Mouse (Mus musculus): ENCODE measurements around the gene Ccnb1.
"Not testable (repeated sequence)": the region's sequence is repeated elsewhere in the genome, so short reads cannot be mapped to it uniquely, and the experiment has no call there.

Gene Ccnb1

DNA sequence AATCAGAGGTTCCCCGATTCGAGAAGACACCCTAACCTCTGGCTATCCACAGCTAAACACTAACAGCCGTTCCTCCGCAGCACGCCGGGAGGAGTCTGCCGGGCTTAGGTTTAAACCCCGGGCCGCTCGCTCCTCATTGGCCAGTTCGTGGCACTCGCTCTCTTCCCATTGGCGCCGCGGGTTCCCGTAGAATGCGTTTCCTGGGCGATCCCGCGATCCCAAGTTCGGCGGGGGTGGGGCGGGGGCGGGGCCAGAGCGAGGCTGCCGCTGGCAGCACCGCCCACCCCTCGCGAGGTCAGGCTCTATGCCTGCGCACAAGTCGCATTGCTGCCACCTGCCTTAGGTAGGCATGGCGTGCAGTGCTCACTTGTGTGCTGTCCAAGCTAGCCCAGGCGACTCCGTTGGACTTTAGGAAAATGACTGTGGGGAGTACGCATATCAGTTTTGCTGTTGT, at the start of gene Ccnb1:
Gene Ccnb1 (minus strand): TSS at position 157 of the 454 bp plus-strand sequence.
- peak; percentile 91 for DNase-seq (ENCODE audit: low read depth, low spot score)

DNA sequence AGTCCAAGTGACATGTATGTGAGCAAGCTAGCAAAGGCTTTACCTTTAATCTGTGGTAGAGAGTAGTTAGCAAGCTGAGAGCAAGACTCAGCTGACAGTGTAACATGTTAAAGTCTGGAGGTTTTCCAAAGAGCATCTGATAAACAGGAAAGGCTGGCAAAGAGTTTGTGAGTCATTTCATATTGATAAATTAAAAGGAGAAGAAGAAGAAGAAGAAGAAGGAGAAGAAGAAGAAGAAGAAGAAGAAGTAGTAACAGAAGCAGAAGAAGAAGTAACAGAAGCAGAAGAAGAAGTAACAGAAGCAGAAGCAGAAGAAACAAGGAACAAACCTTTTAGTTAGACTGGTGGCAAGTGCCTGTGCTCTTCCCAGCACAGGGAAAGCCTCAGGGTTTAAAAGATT, 48.4 kb upstream of the Ccnb1 start:
- no peak for DNase-seq (ENCODE audit: low read depth, low spot score)

DNA sequence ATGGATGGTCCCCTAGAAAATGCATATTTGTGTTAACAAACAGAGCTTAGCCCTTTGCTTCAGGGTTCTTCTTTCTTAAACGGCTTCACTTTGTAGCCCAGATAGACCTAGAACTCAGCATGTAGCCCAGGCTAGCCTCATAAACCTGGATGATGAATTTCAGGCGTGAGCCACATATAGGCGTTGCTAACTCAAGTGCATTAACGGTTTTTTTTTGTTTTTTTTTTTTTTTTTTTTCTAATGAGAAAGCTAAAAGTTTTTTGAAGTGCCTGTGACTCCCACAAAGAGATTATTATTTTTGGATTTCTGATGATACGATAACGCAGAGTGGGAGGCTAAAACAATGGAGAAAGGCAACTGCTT, 47.3 kb upstream of the Ccnb1 start:
- DNase-seq (ENCODE audit: low read depth, low spot score): no peak

DNA sequence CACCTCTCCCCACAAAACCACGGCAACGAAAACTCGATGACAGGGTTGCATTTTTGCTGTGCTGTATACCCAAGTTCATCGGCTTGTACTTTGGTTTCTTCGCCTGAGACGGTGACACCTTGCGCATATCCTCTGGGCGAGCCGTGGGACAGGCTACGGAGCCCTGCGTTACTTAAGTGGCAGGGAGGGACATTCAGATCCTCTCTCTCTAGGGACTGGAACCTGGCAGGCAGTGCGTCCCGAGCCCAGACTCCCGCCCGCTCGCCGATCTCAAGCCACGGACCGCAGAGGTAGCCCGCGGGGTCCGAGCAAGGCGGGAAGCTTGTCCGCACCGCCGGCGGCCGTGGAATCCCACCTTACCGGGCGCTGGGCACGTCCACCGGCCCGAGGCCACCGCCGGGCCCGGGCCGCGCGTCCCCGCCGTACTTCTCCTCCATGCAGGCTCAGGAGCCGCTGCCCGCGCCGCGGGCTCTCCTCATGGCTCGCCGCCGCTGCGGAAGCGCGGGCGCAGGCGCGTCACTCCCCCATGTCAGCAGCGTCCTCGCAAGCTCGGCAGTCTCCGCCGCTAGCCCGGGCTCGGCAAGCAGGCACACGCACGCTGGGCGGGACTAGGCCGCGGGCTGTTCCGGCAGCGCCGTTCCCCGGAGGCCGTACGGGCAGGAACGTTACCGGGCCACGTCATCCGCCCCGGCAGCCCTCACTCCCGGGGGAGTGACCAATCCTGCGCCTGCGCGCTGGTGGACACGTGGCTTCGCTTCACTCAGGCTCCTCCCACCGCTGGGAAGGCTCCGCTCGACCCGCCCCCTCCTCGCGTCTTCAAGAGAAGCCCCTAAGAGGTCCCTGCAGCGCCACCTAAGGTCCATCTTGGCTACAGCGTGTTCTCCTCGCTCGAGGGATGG, 46.6 kb upstream of the Ccnb1 start, which contains the start of gene Slc30a5:
Gene Slc30a5 (minus strand): TSS at position 687 of the 899 bp plus-strand sequence.
- DNase-seq (ENCODE audit: low read depth, low spot score): peak; percentile 100

DNA sequence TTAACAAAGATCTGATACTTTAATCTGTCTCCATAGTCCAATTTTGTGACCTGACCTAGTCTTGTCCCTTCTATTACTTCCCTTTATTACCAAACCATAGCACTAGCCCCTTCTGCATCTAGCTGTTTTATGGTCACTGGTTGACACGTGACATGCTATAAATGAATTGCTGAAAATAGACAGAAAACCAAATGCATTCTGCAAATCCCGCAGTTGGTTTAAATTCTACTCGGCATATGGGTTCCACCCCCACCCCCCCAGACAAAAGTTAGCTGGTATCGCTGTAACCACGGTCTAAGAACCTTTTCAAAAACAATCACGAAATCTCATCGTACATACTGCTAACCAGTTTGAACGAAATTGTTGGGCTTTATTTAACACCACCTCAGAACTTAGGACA, 45.8 kb upstream of the Ccnb1 start:
- no peak for DNase-seq (ENCODE audit: low read depth, low spot score)

DNA sequence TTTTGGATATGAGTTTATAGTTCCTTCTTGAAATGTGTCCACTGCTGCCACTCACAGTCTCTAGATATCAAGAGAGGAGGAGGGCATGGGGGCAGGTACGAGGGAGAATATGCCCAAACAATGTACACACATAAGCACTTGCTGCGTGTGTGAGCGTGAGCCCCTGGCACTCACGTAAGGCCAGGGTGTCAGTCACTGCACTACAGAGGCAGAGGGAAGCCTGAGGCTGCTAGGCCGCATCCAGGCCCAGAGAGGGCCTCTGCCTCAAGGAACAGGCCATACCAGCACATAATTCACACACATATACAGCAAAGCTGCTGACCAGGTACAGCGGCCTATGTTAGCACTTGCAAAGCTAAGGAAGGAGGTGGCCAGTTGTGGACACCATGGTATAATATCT, 44.8 kb upstream of the Ccnb1 start:
- DNase-seq (ENCODE audit: low read depth, low spot score): no peak

DNA sequence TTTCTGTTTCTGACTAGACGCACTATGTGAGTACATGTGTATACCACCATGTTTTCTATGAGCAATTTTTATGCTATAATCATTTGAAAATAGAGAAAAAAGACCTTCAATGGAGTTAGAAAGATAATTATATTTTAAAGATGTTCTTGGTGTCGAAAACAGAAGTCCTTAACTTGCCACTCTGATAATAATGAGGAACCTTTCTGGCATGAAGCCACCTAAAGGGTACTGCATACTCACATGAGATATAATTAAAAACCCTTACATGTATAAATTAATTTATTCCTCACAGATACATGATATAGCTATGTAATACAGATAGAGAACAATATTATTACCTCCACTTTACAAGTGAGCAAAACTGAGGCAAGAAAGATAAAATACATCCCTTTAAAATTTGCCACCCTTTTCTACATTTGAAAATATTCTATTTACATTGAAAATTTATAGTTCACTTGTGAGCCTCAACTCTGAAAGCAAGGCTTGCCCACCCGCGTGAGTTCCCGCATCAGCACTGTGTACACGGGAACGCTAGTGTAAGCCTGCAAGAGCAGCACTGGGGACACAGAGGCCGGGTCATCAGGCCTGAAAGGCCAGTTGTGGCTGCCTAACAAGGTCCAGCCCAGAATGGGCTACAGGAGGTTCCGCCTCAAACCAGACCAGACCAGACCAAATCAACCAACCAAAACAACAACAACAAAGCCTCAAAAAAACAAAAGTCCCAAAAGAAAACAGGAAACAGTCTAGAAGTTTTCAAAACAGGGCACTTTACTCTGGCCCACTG, 39.4 kb upstream of the Ccnb1 start:
- no peak for DNase-seq (ENCODE audit: low read depth, low spot score)

DNA sequence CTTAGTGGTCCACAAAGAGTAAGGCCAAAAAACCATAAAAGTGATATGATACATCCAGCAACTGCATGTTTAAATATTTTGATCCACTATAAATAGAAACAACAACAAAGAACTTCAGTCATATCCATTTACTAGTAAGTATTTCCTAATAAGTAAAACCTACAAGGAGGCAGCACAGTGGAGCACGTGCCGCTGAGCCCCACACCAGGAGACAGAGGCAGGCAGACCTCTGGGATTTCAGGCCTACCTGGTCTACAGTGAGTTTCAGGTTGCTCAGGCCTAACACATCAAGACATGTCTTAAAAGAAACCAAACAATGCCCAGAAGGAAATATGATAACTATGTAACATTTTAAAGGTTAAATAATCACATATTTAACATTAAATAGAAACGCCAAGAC, 38.5 kb upstream of the Ccnb1 start:
- no peak for DNase-seq (ENCODE audit: low read depth, low spot score)

DNA sequence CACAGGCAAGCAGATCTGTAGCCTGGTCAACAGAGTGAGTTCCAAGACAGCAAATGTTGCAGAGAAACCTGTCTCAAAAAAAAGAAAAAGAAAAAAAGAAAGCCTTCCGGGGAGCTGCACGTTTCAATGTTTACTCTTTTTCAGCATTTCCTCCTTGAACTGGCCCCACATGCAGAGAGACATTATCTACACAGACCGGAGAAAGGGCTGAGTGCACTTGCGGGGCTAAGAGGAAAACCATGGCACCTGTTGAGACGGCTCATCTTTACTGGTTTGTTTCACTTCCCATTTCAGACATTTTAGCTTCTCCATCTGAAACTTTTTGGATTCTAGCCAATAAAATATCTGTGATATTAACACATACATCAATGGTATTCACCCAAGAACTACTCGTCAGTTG, 37.9 kb upstream of the Ccnb1 start:
- no peak for DNase-seq (ENCODE audit: low read depth, low spot score)

DNA sequence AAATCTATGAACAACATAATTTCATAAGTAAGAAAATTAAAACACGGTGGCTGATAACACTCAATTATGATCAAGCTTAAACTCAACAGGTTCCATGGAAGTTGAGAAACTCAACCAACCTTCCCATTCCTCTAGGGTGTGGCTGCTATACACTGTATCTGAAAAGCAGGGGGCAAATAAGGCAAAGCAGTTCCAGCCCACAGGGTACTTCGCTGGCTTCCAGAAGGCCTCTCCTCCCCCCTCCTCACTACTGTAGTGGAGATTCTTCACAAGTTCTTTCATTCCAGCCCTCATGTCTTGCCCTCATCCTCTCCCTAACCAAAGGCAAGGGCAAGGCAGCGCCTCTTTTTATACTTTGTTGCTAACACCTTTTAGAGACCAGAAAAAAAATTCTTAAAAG, 37.5 kb upstream of the Ccnb1 start:
- DNase-seq (ENCODE audit: low read depth, low spot score): no peak

DNA sequence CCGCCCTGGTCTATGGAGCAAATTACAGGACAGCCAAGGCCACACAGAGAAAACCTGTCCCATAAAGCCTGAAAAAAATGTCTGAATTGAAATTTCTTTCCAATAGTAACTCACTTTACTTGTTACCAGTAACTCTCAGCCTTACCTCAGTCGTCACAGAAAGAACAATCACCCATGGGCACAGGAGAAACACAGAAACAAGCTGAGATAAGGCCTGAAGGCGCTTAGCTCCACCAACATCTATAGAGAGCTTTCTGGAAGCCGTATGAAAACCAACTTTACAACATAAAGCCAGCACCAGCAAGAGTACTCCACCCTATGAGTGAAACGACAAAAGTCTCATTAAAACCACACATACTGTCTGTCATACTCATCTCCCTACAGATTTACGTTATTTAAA, 28.1 kb upstream of the Ccnb1 start:
- DNase-seq (ENCODE audit: low read depth, low spot score): no peak

DNA sequence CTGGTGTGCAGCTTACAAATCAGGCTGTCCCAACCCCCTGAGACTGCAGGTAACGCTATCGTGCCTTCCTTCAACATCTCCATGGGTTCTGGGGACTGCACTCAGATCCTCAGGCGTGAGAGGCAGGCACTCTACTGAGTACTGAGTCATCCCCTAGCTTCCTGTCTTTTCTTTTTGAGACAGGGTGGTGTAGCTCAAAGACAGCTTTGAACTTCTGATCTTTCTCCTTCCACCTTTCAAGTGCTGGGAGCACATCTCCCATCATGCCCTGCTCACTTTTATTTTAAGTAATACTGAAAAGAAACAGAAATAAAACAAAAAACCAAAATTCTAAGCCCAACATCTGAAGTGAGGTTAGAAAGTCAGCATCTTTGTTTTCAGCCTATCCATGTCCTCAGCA, 19.4 kb upstream of the Ccnb1 start:
- DNase-seq (ENCODE audit: low read depth, low spot score): no peak

DNA sequence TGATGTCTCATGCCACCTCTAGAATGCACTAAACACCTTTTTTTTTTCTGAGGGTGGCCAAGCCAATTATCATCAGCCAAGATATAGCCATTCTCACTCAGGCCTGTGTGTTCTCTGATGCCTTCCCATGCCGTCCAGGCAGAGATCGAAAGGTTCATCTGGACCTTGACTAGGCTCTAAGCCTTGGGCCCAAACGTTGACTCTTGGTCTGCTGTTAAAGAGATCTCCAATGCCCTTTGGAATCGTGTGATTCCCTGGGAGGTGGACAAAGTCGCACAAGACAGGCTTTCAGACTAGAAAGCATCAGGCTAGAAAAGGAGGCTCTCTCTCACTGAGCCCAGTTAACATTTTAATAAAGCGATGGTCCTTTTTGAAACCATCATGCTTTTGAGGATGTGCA, 10.8 kb upstream of the Ccnb1 start:
- no peak for DNase-seq (ENCODE audit: low read depth, low spot score)

DNA sequence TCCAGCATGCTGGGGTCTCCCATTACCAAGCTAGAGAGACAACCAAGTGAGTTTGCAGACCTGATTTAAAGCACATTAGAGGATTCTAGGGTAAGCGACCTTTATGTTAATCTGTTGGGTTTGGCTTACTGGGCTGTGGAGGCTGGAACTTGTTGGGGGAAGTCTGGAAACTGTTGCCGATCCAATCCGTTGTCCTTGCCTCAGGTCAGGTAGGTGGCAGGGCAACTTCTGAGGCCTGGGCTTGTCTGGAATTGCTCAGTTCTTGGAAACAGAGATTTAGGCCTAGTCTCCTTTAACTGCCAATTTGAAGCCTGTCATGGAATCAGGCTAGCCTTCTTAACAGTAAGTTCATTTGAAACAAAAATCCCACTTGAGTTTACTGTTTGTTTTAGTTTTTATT, 2.7 kb upstream of the Ccnb1 start:
- DNase-seq (ENCODE audit: low read depth, low spot score): no peak

DNA sequence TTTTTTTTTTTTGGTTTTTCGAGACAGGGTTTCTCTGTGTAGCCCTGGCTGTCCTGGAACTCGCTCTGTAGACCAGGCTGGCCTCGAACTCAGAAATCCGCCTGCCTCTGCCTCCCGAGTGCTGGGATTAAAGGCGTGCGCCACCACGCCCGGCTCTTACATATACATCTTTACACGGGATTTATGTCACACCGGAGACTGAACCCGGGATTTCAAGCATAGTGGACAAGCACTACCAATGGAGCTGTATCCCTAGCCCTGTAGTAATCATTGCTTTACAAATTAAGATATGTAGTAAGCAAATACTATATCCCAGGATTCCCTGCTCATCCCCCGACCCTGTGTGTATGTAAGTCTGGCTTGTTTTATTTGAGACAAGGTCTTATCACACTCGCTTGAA, 1.7 kb upstream of the Ccnb1 start:
- not testable (repeated sequence) for DNase-seq (ENCODE audit: low read depth, low spot score)

DNA sequence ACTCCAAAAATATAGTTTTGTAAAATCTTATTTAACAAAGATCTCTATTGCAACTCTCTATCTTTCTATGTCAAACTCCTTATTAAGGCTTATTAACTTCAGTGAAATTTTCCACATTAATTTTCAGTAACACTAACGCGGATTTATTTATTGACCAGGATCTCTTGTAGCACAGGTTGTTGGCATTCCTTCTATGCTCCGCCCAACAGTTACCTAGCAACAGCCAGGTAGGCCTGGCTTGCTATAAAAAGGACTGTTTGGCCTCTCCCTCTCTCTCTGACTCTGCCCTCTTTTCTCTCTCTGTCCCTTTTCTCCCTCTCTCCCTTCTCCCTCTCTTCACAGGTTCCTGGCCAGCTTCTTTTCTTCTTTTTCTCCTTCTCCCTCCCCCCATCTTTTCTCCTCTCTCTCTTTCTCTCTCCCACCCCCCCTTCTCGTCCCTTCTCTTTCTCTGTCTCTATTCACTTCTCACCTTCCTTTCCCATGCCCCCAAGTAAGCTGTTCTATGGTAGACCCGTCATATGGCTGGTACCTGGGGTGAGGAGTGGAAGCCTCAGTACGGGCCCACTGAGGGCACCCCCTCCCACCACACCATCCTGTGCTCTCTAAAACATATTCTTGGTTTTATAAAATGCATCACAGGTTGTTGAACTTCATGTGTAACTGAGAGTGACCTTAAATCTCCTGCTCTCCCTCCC, 1.1 kb upstream of the Ccnb1 start:
- no peak for DNase-seq (ENCODE audit: low read depth, low spot score)

DNA sequence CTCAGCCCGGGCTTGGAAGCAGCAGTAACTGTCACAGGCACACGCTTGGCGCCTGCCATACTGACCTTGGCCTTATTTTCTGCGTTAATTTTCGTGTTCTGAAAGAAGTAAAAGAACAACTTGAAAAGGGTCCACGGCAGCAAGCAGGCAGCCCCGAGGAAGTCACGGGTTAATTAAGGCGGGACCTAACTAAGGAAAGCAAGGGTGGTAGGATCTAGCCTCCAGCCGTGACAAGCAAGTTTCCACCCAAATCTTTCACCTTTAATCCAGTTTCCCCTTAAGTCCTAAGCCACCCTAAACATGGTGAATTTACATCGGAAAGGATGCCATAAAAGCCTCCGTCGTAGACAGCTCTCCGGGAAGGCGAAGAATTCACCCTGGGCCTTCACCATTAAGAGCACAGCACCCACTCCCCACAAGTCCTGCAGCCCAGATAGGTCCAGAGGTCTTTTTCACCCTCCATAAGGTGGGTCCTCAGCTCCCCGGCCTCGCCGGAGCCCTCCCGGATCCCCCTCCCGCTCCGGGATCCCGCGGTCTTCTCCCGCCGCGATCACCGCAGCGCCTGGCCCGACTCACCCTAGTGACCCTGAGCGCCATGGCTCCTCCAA, 460 bp downstream of the Ccnb1 start:
- DNase-seq (ENCODE audit: low read depth, low spot score): no peak

DNA sequence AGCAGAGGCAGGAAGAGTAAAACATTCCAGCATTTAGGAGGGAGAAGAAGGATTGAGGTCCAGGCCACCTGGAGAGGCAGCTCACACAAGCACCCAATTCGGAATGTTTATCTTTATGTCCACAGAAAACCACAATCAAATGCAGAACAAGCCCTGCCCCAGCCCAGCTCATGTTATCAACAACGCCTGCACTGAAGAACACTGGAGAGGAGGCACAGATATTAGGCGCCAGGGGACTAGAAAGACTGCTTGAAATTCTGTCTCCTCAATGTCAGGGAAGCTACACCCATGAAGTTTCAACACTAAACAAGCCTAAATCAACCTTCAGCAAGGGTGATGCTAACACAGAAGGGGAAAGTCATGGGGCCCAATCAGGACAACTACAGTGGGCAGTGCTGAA, 8.9 kb downstream of the Ccnb1 start:
- DNase-seq (ENCODE audit: low read depth, low spot score): no peak

DNA sequence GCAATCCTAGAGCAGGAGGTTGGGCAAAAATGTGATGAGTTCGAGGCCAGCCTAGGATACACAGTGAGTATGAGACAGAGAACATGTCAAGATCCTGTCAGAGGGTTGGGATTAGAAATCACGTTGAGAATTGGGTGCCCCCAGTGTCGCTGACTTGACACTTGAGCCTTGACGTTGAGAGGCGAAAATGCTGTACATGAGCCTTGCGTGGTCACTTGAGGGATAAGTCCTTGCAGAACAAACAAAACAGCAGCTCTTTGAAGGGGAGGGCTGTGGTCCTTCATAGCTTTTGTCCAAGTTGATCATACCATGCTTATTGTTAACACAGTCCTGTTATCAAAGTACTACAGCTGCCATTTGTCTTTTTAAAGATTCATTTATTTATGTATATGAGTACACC, 9.7 kb downstream of the Ccnb1 start:
- DNase-seq (ENCODE audit: low read depth, low spot score): no peak

DNA sequence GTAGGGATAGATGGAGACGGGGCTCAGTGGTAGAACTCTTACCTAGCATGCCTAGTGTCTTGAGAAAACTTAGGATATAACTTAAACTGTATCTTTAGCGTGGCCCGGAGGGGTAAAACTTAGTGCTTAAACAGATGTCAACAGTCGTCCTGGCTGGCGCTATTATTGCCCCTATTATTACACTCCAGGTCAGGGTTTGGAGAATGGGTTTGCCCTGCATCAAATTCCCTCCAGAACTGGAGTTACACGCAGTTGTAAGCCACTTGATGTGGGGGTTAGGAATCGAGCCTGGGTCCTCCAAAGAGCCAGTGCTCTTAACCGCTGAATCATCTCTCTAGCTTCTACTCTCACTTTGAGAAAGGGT, 10.3 kb downstream of the Ccnb1 start:
- no peak for DNase-seq (ENCODE audit: low read depth, low spot score)

DNA sequence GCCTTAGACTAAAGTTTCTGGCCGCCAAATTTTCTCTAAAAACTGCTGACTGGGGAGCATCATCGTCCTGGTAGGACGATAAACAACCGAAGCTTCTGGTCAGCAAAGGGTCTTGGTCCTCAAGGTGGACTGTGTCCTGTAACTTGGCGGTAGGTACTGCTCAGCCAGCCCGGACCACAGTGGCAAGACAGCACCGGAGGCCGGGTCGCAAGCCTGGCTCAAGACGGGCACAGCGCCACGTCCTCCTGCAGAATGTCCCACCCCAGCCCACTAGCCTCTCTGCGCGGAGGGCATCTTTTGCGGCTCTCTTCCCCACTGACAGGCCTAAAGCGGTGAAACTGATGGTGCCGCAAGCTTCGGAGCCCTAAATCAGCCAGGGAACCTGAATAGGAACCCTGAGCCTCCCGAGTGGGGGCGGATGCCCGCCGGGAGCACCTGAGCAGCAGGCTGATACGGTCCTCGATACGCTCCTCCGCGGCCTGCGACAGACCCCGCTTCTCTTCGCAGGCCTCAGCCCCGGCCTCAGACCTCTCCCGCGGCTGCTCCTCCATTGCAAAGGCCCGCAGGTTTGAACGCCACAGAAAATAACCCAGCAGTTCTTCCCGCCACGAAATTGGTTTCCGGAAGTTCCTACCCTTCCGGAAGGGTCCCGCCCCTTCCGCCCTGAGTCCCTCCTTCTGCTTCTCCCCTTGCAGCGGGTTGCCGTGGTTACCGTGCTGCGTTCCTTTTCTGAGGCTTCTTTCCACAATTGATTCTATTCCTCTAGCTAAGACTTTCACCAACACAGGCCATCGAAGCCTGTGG, 10.9 kb downstream of the Ccnb1 start, which contains the start of gene Cenph:
Gene Cenph (minus strand): TSS at position 648 of the 804 bp plus-strand sequence.
- peak; percentile 65 for DNase-seq (ENCODE audit: low read depth, low spot score)
